Mouse (Mus musculus) layer of hippocampus, postnatal 25 days (tissue): ENCODE measurements around the gene Esyt1. TPM values are rescaled to one million over a fixed set of nuclear protein-coding genes. Genes with fewer than 3 reads are reported as not detected.
"Not testable (repeated sequence)": the region's sequence is repeated elsewhere in the genome, so short reads cannot be mapped to it uniquely, and the experiment has no call there.

Source experiments
- DNase-seq, 2 experiments: peaks; one replicate each; pipeline ENCODE4 v3.0.0; 2022; ENCODE audit warnings: mixed read lengths in 2 of 2, low spot score in 1 of 2; ENCODE audit errors: extremely low spot score in 1 of 2
- total RNA-seq, 2 experiments: library from RNA; stranded (reverse); gene quantifications; 2 replicates each; pipeline ENCODE4 v1.2.3; 2021

Gene Esyt1
- total RNA-seq, 2 experiments from 2014 or later, result 4.6 to 5.0 TPM

GRCm38 (mm10) chr10:128508260-128508659 lies 17.4 kb downstream of the Esyt1 start:
- no peak for DNase-seq

GRCm38 (mm10) chr10:128505974-128506373 lies 19.7 kb downstream of the Esyt1 start:
- DNase-seq, result no peak

DNA sequence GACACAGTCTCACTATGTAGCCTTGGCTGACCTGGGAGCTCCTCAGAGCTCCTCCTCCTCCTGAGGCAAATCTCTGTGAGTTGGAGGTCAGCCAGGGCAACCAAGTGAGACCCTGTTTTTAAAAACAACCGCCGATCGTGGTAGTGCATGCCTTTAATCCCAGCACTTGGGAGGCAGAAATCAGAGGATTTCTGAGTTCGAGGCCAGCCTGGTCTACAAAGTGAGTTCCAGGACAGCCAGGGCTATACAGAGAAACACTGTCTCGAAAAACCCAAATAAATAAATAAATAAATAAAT lies 20.4 kb downstream of the Esyt1 start:
- DNase-seq, result not testable (repeated sequence)

- DNase-seq, result no peak
Observed at GRCm38 (mm10) chr10:128504641-128505370, 20.9 kb downstream of the Esyt1 start.

DNA sequence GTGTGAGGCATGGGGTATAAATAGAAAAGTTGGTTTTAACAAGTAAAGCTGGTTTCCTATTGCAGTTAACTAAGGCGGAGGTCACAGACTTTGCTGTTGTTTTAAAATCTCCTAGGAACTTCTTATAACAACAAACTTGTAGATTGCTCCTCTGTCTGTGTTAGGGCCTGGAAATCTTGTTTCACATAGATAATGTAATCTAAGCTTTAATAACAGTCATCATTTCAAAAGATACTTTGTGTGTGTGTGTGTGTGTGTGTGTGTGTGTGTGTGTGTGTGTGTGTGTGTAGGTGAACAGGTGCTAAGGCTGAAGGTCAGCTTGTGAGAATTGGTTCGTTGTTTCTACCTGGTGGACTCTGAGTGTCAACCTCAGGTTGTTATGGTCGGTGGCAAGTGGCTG lies 21.7 kb downstream of the Esyt1 start:
- DNase-seq, result no peak

DNA sequence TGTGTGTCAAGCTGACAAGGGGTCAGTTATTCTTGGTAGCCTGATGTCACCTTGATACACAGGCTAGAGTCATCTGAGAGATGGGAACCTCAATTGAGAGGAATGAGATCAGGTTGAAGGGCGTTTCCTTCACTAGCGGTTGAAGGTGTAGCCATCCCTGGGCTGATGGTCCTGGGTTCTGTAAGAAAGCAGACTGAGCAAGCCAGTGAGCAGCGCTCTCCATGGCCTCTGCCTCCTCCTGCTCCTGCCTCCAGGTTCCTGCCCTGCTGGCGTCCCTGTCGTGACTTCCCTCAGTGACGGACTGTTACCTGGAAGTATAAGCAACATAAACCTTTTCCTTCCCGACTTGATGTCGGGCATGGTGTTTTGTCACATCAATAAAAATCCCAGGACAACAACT lies 22.1 kb downstream of the Esyt1 start:
- no peak for DNase-seq

GRCm38 (mm10) chr10:128502341-128502740 lies 23.3 kb downstream of the Esyt1 start:
- DNase-seq, result no peak

DNA sequence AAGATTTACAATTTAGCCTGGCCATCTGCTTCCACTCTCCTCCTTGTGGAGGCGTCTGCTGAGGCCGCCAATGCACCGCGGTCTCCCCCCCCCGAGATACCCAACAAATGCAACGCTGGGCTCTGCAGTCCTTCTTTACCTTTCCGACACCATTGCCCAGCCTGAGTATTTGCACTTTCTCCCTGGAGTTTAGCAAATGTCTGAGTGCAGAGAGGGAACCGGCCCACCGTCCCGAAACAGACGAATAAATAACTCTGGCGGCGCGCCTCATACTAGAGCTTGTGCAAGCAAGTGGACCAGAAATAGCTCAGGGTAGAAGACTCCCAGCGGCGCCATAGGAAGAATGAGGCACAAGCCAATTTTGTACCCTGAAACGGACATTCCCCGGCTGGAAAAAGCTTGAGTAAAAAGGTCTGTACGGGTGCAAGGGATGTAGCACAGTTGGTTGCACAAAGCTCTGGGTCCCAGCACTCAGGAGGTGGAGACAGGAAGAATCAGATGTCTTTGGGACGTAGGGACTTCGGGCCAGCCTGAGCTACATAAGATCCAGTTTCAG lies 26.5 kb downstream of the Esyt1 start:
- peak; percentile 52 to 53 for DNase-seq

DNA sequence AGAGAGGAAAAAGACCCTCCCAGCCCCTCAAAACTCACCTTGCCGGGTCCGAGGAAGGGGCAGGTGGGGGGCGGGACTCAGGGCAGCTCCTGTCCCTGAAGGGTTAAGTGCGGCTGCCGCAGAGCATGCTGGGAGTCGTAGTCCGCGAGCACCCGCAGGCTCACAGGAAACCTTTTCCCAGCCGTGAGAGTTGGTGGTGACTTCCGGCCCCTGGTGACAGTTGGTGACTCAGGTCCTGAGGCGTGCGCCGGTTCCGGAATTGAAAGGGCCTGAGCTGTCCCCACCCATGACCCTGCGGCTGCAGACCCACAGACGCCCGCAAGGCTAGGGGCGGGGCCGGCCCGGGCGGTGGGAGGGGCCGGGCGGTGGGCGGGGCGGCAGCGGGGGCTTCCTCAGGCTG lies 27.1 kb downstream of the Esyt1 start, which contains the start of gene Myl6b:
Gene Myl6b, minus strand, starts transcription at position 96 of the 400 bp plus-strand sequence.
- DNase-seq, result peak; percentile 88

- no peak for DNase-seq
Observed at GRCm38 (mm10) chr10:128497134-128497737, 28.4 kb downstream of the Esyt1 start.

- DNase-seq, result no peak
Observed at GRCm38 (mm10) chr10:128496509-128497077, 29.1 kb downstream of the Esyt1 start.

DNA sequence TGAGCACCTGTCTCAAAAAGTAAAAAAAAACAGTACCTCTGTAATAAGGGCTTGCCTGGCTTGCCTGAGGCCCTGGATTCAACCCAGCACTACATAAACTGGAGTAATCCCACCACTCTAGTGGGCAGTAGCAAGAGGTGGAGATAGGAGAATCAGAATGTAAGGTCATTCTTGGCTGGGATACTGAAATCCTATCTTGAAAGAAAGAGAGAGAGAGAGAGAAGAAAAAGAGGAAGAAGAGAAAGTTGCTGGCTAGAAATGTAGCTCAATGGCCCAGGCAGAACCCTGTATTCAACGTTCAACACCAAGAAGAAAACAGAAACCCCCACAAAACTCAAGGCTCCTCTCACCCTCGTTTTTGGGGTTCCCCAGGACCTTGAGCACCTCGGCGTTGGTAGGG lies 29.8 kb downstream of the Esyt1 start:
- no peak for DNase-seq

GRCm38 (mm10) chr10:128495270-128495669 lies 30.4 kb downstream of the Esyt1 start:
- no peak for DNase-seq

- DNase-seq, result no peak
Observed at GRCm38 (mm10) chr10:128494667-128495245, 30.9 kb downstream of the Esyt1 start.

DNA sequence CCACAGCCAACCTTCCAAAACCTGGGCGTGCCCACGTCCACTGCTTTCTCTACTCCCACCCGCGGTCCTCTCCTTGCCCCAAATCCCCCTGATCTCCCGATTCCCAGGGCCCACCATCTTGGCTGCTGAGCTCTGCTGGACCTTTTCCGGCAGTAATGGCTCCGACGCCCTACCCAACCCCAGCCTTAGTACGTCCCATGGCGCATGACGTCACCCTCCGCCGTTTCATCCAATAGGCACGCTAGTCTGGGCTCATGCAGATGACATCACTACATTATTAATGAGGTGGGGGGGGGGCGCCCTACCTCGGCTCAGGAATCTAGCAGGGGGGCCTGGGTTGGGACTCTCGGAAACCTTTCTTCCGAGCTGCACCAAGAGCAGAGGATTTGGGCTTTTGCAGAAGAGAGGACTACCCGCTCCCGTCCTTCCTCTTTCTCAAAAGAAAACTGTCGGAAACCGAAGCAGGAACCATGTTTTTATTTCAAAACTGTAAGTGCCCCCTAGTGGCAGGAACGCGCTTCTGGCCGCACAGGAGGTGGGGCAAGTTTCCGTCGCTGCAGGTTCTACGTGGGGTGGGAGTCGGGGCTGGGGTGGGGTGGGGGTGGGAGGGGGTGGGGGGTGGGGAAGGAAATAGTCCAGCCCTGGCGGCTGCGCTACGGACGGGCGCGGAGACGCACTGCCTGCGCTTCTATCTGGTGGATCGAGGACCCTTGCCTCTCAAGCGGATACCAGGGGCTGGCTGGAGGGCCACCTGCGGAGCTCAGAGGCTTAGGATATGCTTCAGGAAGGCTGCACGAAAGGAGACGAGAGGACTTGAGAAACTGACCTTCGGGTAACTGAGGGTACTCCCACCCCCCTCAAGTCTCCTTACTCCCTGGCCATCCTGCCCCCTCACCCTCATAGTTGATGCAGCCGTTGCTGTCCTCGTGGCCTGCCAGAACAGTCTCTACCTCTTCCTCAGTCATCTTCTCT lies 31.7 kb downstream of the Esyt1 start, which contains the start of gene Myl6:
Gene Myl6, minus strand, starts transcription at position 451 of the 972 bp plus-strand sequence.
- peak; percentile 97 to 98 for DNase-seq

DNA sequence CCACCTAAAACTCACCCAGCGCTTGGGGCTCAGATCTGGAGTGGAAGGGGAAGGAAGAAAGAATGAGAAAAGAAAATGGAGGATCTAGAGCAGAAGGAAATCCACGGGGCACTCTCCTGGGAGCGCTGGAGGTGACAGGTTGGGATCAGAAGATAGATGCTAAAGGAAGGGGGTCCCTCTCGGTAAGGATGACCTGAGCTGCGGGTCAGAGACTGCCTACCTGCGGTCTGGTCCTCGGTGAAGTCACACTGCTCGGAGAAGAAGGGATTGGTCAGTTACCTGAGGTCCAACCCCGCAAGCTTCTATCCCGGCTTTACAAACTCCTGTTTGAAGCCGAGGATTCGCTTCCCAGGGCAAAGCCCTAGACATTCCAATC lies 32.4 kb downstream of the Esyt1 start:
- DNase-seq, result no peak

DNA sequence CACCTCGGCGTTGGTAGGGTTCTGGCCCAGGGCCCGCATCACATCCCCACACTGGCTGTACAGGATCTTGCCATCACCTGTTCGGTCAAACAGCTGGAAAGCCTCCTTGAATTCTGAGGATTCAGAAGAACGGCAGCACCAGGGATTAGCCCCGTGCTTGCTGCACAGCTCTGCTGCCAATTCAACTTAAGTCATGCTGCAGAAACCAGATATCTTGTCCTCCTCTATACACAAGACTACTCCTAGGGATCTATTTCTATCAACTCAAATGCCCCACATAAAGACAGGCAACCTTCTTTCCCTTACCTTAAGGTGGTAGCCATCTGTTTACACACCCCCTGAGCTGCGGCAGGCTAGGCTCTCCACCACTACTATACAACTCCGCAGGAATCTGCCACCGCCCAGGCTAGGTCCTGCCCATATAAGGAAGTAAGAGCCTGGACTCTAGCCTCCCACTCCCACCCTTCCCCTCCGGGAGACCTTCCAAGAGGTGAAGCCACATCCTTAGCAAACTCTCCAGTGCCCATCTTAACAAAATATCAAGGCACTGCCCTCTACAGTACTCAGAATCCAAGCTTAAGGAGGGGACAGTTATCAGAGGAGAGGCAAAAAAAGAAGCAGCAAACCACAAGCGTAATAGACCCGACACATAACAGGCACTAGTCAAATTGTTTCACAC lies 32.9 kb downstream of the Esyt1 start:
- no peak for DNase-seq

GRCm38 (mm10) chr10:128492051-128492450 lies 33.6 kb downstream of the Esyt1 start:
- not testable (repeated sequence) for DNase-seq

DNA sequence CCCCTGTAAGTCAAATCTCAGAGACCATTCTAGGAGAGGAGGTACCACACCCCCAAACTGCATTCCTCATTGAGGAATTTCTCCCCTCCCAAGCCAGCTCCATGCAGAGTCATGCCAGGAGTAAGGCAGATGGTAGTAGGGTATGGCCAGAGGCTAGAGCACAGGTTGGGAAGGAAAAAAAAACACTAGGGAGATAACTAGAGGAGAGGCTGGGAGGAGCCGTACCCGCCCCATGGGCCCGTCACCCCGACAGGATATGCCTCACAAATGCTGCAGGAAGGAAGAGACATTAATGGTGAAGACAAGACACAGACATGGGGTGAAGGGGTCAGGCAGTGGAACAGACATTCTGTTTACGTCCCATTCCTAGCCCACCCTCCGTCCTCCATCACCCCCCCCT lies 34.2 kb downstream of the Esyt1 start:
- DNase-seq, result no peak
